Mouse (Mus musculus) testis, adult 2 months (tissue): ENCODE data around the gene Coa4. TPM values are rescaled to one million over a fixed set of nuclear protein-coding genes. Genes with fewer than 3 reads are reported as not detected.

ENCODE experiments used
- H3K27ac ChIP-seq: fragments of 200-500 bp; 2 replicates; pipeline ENCODE4 v1.5.1; 2012; ENCODE audit warnings: low read depth, low read length; ENCODE audit not compliant: control insufficient read depth, insufficient read depth
- H3K27me3 ChIP-seq: fragments of 200-500 bp; 2 replicates; pipeline ENCODE4 v1.6.1; 2012; ENCODE audit warnings: mild to moderate bottlenecking, low read length, moderate library complexity; ENCODE audit not compliant: control insufficient read depth, insufficient read depth
- H3K36me3 ChIP-seq: fragments of 200-500 bp; 2 replicates; pipeline ENCODE4 v1.6.1; 2012; ENCODE audit warnings: mild to moderate bottlenecking, low read length; ENCODE audit not compliant: control insufficient read depth, insufficient read depth
- H3K4me1 ChIP-seq: fragments of 200-500 bp; 2 replicates; pipeline ENCODE4 v1.6.1; 2012; ENCODE audit warnings: low read length; ENCODE audit not compliant: control insufficient read depth, insufficient read depth
- H3K4me3 ChIP-seq: fragments of 200-500 bp; 2 replicates; pipeline ENCODE4 v1.5.1; 2012; ENCODE audit warnings: low read depth, mild to moderate bottlenecking, low read length, moderate library complexity, mixed read lengths; ENCODE audit not compliant: control insufficient read depth
- CTCF ChIP-seq: fragments of 200-500 bp; IDR thresholded peaks from 2 replicates; pipeline ENCODE4 v1.5.1; 2012; ENCODE audit warnings: low read depth, mild to moderate bottlenecking, inconsistent platforms, low read length, moderate library complexity; ENCODE audit not compliant: control insufficient read depth, insufficient read depth, insufficient replicate concordance
- POLR2A ChIP-seq: fragments of 200-500 bp; IDR thresholded peaks from 2 replicates; pipeline ENCODE4 v1.6.1; 2012; ENCODE audit warnings: low read depth, mild to moderate bottlenecking, inconsistent platforms, low read length, moderate library complexity; ENCODE audit not compliant: control insufficient read depth
- polyA plus RNA-seq: library from polyadenylated mRNA; depleted of rRNA; stranded (reverse); fragments of >200 nt; gene quantifications from 2 replicates; pipeline ENCODE4 v1.2.3, GENCODE M21; 2012; rRNA removed

Coa4 gene
- polyA plus RNA-seq, 1 experiment, result 29.5 TPM

GRCm38 (mm10) chr7:100582235-100582634 lies 45.4 kb downstream of the Coa4 start:
- H3K36me3 ChIP-seq, result no peaks in the 10 kb centered on the region
- peak overlapping the region; percentile 98; the same call in 1 of the 2 replicates for H3K4me3 ChIP-seq
- H3K27me3 ChIP-seq, result no peaks in the 10 kb centered on the region
- TF ChIP-seq CTCF (no peak), POLR2A (no peak)
- no peaks in the 10 kb centered on the region; the same call in 1 of the 2 replicates for H3K4me1 ChIP-seq
- H3K27ac ChIP-seq, result no peak overlapping the region

DNA sequence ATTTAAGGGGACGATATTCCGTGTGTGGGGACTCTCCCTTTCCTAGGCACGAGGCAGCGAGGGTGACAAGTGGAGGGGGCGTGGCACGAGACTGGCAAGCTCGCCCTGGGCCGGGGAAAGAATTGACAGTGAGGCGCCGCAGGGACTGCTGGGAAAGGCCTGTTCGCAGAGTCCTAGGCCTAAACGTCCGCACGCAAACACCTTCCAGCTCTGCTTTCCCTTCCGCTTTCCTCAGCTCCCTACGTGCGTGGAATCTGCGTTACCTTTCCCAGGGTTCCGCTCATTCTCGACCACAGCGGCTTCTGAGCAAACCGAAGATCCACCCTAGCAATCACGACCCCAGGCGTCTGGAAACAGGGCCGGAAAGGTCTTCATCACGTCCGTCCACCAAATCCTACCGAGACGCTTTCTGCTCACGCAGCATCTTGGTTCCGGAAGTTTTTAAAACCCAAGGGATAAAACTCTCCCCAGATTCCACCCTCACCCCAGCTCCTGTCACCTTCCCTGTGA lies 45.9 kb downstream of the Coa4 start:
- no peaks in the 10 kb centered on the region for H3K36me3 ChIP-seq
- H3K4me3 ChIP-seq, result peak overlapping the region; percentile 98
- TF ChIP-seq CTCF, result no peak
- peak; percentile 60 for TF ChIP-seq POLR2A
- peak overlapping the region; percentile 98 for H3K27ac ChIP-seq
- H3K27me3 ChIP-seq, result no peaks in the 10 kb centered on the region
- no peaks in the 10 kb centered on the region; the same call in 1 of the 2 replicates for H3K4me1 ChIP-seq

- Histone ChIP-seq H3K4me1 (peaks cover 7% of the 10 kb centered on the region), H3K27ac (no peak overlapping the region), H3K4me3 (no peak overlapping the region), H3K36me3 (no peaks in the 10 kb centered on the region), H3K27me3 (no peaks in the 10 kb centered on the region)
- TF ChIP-seq POLR2A (no peak), CTCF (no peak)
These were observed 52.9 kb downstream of the Coa4 start for GRCm38 (mm10) chr7:100589816-100590215.

Other genes with a start within 250 kb of the Coa4 start
- 39.7 and 41.8 TPM in 2 replicates for gene C2cd3, start 164.8 kb upstream of the Coa4 start, polyA plus RNA-seq
- 129 and 138 TPM in 2 replicates for gene Ppme1, start 164.8 kb upstream of the Coa4 start, polyA plus RNA-seq
- gene Ucp3, start 64.1 kb upstream of the Coa4 start, polyA plus RNA-seq, result 0.73 and 1.2 TPM in 2 replicates
- gene Ucp2, start 43.7 kb upstream of the Coa4 start, polyA plus RNA-seq, result 42.2 and 53.2 TPM in 2 replicates
- 528 and 538 TPM in 2 replicates for gene Dnajb13, start 22.1 kb upstream of the Coa4 start, polyA plus RNA-seq
- 17.1 and 17.2 TPM in 2 replicates for gene Rab6a, start 70.3 kb downstream of the Coa4 start, polyA plus RNA-seq
- gene Mrpl48, start 71.2 kb downstream of the Coa4 start, polyA plus RNA-seq, result 19.2 and 20.6 TPM in 2 replicates
- gene Plekhb1, start 125.3 kb downstream of the Coa4 start, polyA plus RNA-seq, result 4.1 and 5.9 TPM in 2 replicates
- gene Fam168a, start 169.6 kb downstream of the Coa4 start, polyA plus RNA-seq, result 26.4 and 27.0 TPM in 2 replicates